Mouse (Mus musculus): ENCODE results near the gene Tcf7l1. TPM values are rescaled to one million over a fixed set of nuclear protein-coding genes. Genes with fewer than 3 reads are reported as not detected.

Tcf7l1 gene
- total RNA-seq, 2 experiments from 2014 or later, result not detected

- no peak for ATAC-seq (replicated peaks; ENCODE audit: low FRiP score, poor library complexity, severe bottlenecking)
Measured at GRCm38 (mm10) chr6:72787948-72788891, 834 bp downstream of the Tcf7l1 start.

- ATAC-seq (replicated peaks; ENCODE audit: low FRiP score, poor library complexity, severe bottlenecking), result no peak
Measured at GRCm38 (mm10) chr6:72787322-72787947, 1.6 kb downstream of the Tcf7l1 start.

- ATAC-seq (replicated peaks; ENCODE audit: low FRiP score, poor library complexity, severe bottlenecking), result no peak
Measured at GRCm38 (mm10) chr6:72783780-72784179, 5.3 kb downstream of the Tcf7l1 start.

- ATAC-seq (replicated peaks; ENCODE audit: low FRiP score, poor library complexity, severe bottlenecking), result no peak
Measured at GRCm38 (mm10) chr6:72778779-72779776, 10.0 kb downstream of the Tcf7l1 start.

GRCm38 (mm10) chr6:72777212-72777611 lies 11.8 kb downstream of the Tcf7l1 start:
- ATAC-seq (replicated peaks; ENCODE audit: low FRiP score, poor library complexity, severe bottlenecking), result no peak

- ATAC-seq (replicated peaks; ENCODE audit: low FRiP score, poor library complexity, severe bottlenecking), result no peak
Measured at GRCm38 (mm10) chr6:72774275-72774674, 14.8 kb downstream of the Tcf7l1 start.

- ATAC-seq (replicated peaks; ENCODE audit: low FRiP score, poor library complexity, severe bottlenecking), result no peak
Measured at GRCm38 (mm10) chr6:72769915-72770776, 18.9 kb downstream of the Tcf7l1 start.

GRCm38 (mm10) chr6:72769343-72769742 lies 19.7 kb downstream of the Tcf7l1 start:
- ATAC-seq (replicated peaks; ENCODE audit: low FRiP score, poor library complexity, severe bottlenecking), result no peak

GRCm38 (mm10) chr6:72768804-72769203 lies 20.2 kb downstream of the Tcf7l1 start:
- no peak for ATAC-seq (replicated peaks; ENCODE audit: low FRiP score, poor library complexity, severe bottlenecking)

- no peak for ATAC-seq (replicated peaks; ENCODE audit: low FRiP score, poor library complexity, severe bottlenecking)
Measured at GRCm38 (mm10) chr6:72768097-72768496, 21.0 kb downstream of the Tcf7l1 start.

- ATAC-seq (replicated peaks; ENCODE audit: low FRiP score, poor library complexity, severe bottlenecking), result no peak
Measured at GRCm38 (mm10) chr6:72763616-72764015, 25.4 kb downstream of the Tcf7l1 start.

GRCm38 (mm10) chr6:72761645-72762044 lies 27.4 kb downstream of the Tcf7l1 start:
- no peak for ATAC-seq (replicated peaks; ENCODE audit: low FRiP score, poor library complexity, severe bottlenecking)

- ATAC-seq (replicated peaks; ENCODE audit: low FRiP score, poor library complexity, severe bottlenecking), result no peak
Measured at GRCm38 (mm10) chr6:72758239-72759017, 30.6 kb downstream of the Tcf7l1 start.

- ATAC-seq (replicated peaks; ENCODE audit: low FRiP score, poor library complexity, severe bottlenecking), result no peak
Measured at GRCm38 (mm10) chr6:72755267-72755889, 33.7 kb downstream of the Tcf7l1 start.

GRCm38 (mm10) chr6:72754215-72754614 lies 34.8 kb downstream of the Tcf7l1 start:
- no peak for ATAC-seq (replicated peaks; ENCODE audit: low FRiP score, poor library complexity, severe bottlenecking)

GRCm38 (mm10) chr6:72753782-72754181 lies 35.3 kb downstream of the Tcf7l1 start:
- no peak for ATAC-seq (replicated peaks; ENCODE audit: low FRiP score, poor library complexity, severe bottlenecking)

- no peak for ATAC-seq (replicated peaks; ENCODE audit: low FRiP score, poor library complexity, severe bottlenecking)
Measured at GRCm38 (mm10) chr6:72752824-72753223, 36.2 kb downstream of the Tcf7l1 start.

GRCm38 (mm10) chr6:72751210-72751609 lies 37.8 kb downstream of the Tcf7l1 start:
- ATAC-seq (replicated peaks; ENCODE audit: low FRiP score, poor library complexity, severe bottlenecking), result no peak
